Mouse (Mus musculus) spleen, adult 2 months (tissue): ENCODE data around the gene Stox2.

Experiments
- CTCF ChIP-seq: fragments of 200-500 bp; IDR thresholded peaks from 2 replicates; pipeline ENCODE4 v1.5.1; 2011; ENCODE audit warnings: mild to moderate bottlenecking, inconsistent platforms; ENCODE audit not compliant: insufficient read depth, insufficient read length, insufficient replicate concordance; ENCODE audit errors: extremely low read depth
- POLR2A ChIP-seq: fragments of 200-500 bp; IDR thresholded peaks from 2 replicates; pipeline ENCODE4 v1.6.1; 2011; ENCODE audit warnings: low read depth, low read length, inconsistent platforms

GRCm38 (mm10) chr8:47435412-47435811 lies 10.8 kb downstream of the Stox2 start:
- no peak for TF ChIP-seq CTCF
- TF ChIP-seq POLR2A, result no peak
